Mouse (Mus musculus) embryo, embryonic 11 days (tissue): ENCODE measurements around the gene Macrod2.
A peak's percentile ranks its signal among the peaks of the same experiment; 100 is the strongest.

ENCODE experiments used
- DNase-seq: peaks from one replicate; pipeline ENCODE4 v3.0.0-alpha.2; 2015

The Macrod2 gene

DNA sequence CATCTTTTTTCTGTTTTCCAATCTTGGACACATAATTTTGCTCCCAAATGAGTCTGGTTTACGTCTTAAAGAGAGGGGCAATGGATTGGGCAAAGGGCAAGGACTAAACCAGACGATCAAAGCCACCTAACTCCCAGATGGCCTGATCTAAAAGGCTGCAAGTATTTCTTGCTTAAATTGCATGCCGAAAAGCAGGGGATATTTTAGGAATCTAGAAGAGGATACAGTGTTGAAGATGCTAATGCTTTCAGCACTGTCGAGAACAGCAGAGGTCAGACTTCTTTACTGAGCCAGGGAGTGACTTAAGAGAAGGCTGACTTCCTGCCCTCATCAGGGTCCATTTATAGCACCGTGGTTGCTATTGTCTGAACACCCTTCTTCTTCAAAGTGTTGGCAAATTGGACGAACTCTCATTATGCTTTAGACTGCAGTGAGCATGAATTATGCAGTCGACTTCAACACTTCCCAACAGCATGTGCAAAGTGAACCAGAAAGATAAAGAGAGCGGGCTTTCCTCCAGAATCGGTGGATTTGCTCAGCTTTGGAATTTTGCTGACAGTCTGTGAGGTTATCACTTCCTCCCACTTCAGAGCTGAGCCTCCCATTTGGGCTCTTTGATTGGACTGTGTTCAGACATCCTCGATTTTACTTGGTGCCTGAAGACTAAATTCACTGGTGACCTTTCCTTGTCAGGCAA lies 1481.2 kb downstream of the Macrod2 start:
- DNase-seq = peak; percentile 13

DNA sequence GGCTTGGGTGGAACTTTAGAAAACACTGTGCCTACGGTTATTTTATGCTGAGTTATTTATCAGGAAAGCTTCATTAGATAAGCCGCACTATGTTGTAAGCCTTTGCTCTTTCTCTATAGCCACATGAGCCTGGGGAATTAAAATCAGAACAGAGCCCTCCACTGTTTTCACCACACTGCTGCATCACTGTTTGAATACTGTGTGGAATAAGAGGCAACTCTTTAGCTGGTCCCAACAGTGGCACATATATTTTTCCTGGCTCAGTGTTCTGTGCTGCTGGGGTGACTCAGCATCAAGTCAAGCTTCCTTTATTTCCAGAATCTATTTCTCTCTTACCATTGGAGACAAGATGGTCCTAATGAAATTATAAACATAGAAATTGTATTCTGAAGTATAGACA lies 1481.8 kb downstream of the Macrod2 start:
- DNase-seq = no peak

GRCm38 (mm10) chr2:141878473-141878872 lies 1483.4 kb downstream of the Macrod2 start:
- DNase-seq = no peak

DNA sequence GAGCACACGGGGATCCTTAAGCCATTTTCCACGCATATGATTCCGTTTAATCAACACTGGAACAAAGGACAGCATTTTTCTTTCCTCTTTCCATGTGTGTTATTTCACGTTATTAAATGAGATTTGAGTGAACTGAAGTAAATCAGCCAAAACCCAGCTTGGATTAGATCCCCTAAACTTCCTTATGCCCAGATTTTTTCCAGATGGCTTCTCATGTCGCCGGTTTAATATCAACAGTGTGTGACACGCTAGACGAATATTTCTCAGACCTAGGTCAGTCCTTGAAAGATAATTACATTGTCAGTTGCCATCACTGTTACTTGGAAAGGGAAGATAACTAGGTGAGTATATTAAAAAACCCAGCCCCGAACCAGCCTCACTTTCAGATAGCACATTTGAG lies 1484.6 kb downstream of the Macrod2 start:
- peak; percentile 44 for DNase-seq

GRCm38 (mm10) chr2:141886694-141887474 lies 1491.8 kb downstream of the Macrod2 start:
- DNase-seq = peak; percentile 49

- no peak for DNase-seq
Measured at GRCm38 (mm10) chr2:141889497-141889896, 1494.4 kb downstream of the Macrod2 start.

DNA sequence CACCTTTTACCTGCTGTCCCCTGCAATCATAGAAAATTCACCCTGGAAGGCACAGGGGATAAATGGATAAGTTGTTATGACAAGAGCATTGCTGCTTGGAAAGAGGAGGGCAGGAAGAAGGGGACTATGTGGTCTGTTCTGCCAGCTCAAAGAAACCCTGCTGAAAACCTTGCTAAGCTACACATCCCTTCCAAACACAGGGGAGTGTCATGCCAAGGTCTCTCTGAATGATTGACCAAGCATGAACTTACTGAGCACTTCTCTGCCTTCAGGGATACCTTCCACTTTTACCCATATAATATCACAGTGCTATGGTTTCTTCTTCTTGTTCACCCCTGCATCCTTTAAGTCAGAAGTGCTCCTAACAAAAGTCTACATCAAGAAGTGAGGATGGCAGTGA lies 1502.8 kb downstream of the Macrod2 start:
- no peak for DNase-seq

DNA sequence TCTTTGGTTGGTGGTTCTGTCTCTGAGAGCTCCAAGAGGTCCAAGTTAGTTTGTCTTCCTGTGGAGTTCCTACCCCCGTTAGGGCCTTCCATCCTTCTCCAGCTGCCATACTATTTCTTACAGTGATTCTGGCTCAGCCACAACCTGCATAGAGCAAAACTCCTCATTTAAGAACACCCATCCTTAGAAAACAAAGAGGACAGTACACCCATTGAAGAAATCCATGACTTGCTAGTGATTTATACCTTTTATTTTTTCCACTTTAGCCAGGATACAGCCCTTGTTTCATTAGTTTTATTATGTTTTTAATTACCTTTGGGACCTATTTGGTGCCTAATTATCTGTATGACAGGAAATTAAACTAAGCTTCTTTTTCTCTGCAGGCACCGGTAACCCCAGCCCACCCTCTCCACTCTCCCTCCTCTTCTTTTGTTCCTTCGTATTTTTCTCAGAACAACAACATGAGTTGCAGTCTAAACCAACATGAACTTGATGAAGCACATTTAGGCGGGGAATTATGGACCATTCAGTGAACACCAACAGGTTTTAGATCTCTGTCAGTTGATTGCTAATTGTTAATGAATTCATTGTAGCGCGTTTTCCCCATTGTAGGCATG lies 1516.8 kb downstream of the Macrod2 start:
- DNase-seq = no peak

DNA sequence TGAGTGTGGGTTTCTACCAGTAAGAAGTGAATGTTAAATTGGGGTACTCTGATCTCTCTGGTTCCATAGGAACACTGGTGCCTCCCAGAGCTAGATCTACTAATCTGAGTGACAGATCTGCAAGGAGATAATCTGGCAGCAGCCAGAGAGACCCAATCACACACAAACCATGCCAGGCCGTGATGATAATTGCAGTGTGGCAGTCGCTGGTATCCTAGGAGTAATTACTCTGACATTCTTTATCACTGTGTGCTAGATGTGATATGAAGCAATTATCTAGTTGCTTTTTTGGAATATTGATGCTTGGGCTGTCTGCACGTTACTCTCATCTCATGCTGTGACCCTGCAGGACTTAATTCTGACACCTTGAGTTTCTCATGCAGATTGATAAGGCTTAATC lies 1518.4 kb downstream of the Macrod2 start:
- no peak for DNase-seq

DNA sequence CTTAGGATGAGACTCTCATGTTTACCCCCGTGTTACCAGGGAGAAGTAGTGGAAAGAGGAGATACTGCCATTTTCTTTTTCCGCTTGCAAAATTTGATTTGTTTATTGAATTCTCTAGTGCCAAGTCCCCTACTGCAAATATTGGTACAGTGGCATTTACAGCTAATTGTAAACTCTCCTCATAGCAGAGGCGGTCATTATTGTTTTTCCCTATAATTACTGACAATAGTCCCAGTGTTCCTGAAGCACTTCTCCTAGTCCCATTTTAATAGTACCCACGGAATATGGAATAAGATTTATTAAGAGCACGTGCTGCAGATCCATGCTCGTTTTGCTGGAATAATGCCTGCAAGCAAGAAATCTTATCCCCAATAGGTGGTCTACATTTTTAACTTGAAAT lies 1518.8 kb downstream of the Macrod2 start:
- DNase-seq = no peak

DNA sequence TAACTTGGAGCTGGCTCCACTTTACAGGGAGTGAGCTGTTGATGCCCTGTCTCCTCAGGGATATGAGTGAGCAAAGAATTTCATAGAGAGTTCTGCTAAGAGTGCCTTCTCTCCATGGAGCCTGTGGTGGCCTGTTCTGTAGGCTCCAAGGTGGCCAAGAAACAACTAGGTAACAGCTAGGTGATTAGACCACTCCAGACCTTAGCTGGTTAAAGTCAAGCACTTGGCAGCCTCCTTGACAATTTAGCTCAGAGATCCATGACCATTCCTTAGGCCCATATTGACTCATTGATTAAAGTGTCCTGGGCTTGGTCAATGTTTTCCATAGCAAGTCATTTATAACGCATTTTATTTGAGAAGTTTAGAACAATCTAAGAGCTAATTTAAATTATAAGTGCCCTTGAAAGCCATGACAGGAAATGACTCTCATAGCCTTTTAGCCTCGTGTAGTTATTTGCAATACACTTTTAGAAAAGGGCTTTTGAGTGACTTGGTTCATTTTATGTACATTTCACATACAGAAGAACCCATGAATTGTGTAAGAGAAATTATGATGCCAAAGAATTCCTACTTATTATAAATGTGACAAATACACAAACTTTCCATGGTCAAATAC lies 1525.4 kb downstream of the Macrod2 start:
- no peak for DNase-seq

DNA sequence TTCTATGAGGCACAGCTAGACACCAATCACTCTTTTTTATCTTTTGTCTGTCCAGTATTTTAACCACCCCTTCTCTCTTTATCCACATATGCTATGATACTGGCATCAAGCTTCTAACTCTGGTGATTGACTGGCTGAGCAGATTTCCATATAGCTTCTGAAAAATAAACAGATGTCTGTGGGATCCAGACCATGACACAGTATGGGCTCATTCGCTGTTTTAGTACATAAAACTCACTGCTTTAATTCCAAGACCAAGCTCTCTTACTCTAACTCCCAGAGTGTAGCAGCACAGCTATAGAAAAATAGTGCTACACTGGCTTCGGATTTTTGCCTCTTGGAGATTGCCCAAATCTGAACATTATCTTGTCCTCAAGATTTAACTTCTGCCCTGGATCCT lies 1540.0 kb downstream of the Macrod2 start:
- DNase-seq = no peak

DNA sequence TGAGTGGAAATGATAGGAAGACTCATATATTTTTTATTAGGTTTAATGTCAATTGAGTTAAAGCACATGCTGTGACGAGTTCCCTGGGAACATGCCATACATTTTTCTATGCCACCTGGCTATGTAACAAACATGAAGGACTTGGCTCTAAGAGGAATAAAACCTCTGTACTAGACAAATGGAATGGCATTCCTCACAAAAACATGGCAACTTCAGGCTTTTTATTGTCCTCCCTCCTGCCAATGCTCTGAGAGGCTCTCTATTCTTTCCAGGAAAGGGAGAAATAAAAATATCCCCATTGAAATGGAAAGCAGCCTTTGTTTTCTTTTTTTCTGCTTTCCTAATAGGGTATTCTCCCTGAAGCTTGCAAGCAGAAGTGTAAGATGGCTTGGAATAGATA lies 1559.7 kb downstream of the Macrod2 start:
- peak; percentile 2 for DNase-seq

DNA sequence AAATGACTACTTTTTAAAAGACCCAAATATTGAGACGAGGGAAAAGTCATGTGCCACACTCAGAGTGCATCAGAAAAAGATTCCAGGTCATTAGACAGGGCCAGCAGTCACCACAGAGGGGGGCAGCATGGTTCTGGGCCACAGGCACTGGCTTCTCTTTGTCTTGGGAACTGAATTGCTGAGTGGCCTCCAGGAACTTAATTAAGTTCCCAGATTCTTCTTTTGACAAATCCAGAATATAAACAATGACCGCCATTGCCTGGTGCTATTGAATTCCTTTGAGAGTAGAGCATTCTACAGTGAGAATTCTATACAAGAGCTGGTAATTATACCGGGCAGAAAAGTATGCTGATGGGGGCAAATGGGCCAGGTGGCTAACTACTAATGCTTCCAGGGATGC lies 1560.1 kb downstream of the Macrod2 start:
- peak; percentile 42 for DNase-seq

DNA sequence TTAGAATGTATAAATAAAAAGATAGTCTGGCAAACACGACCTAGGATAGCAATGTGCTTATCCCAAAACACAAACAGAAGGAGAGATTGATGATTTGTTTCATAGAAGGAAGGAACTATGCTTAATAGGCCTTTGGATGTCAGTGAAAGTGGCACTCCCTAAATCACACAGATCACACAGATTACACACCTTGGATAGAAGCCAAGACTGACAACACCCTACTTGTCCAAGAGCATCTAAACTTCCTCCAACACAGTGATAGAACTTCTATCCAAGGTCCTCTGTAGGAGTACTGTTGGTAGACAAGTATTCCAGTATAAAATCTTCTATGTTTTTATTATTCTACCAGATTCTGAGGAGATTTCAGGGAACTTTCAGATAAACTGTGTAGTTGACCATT lies 1567.8 kb downstream of the Macrod2 start:
- no peak for DNase-seq

DNA sequence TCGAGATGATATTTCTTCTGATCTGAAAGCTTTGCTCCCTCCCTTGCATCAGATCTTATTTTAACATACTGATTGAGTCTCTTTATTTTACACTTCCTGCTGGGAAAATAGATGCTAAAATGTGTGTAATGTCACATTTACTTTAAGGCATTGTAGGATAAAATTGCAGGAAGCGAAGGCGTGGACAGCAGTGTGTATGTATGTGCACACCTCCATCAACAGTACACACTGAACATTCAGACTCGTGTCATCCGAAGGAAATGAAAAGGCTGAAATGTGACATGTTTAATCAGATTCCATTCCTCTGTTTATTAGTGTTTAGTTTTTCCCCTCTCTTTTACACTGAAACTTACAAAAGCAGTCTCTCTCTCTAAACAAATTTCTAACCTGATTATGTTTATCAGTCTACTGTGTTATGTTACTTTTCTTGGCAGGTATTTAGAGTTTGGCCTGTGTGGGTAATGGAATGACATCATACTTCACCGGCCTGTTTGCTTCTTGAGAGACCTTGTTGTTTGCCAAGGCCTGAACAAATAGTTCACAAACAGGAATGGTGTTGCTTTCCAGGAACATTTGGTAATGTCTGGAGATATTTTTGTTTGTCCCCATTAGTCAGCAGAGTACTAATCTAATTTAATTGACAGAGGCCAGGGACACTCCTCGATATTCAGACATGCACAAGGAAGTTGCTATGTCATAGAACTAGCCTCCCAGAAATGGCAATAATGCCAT lies 1588.7 kb downstream of the Macrod2 start:
- no peak for DNase-seq

- no peak for DNase-seq
Measured at GRCm38 (mm10) chr2:141998901-141999300, 1603.8 kb downstream of the Macrod2 start.

DNA sequence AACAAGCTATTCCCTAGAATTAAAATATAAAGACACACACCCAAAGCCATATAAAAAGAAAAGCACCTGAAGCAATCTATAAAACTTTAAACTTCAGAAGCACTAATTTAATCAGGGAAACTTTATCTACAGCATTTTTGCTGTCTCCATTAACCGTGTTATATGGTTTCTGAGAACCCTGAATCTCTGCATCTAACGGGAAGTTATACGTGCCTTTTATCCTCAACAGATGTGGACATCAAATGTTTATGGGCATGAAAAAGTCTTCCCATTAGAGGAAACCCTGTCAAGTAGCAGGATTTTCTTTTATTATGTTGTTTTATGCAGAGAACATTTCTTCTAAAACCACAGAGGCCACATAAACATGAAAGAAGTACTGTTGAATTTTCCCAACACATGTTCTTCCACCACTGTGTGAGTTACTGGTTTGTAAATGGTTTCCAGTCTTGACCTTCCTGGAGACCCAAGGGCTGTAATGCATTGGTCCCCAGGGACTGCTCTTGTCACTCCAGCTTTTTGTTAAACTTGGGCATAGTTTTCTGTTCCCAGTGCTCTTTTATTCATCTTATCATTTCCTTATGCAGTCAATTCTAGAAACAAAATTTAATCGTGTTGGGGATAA lies 1629.5 kb downstream of the Macrod2 start:
- peak; percentile 56 for DNase-seq

DNA sequence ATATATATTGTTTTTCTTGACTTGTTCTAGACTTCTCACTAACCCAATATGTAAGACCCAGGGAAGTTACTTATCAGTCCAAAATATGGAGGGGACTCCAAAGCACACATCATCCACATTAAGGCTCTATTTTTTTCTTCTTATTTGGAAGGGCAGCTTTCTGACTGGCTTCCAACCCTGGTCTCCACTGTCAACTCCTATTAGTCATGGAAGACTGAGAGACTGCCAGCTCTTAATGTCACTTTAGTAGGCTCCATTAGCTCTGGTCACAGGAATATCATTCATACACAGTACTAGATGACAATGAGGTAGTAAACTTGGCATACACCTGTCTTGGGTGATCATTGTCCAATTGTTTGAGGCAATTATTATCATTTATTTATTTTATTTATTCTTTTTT lies 1631.6 kb downstream of the Macrod2 start:
- no peak for DNase-seq

DNA sequence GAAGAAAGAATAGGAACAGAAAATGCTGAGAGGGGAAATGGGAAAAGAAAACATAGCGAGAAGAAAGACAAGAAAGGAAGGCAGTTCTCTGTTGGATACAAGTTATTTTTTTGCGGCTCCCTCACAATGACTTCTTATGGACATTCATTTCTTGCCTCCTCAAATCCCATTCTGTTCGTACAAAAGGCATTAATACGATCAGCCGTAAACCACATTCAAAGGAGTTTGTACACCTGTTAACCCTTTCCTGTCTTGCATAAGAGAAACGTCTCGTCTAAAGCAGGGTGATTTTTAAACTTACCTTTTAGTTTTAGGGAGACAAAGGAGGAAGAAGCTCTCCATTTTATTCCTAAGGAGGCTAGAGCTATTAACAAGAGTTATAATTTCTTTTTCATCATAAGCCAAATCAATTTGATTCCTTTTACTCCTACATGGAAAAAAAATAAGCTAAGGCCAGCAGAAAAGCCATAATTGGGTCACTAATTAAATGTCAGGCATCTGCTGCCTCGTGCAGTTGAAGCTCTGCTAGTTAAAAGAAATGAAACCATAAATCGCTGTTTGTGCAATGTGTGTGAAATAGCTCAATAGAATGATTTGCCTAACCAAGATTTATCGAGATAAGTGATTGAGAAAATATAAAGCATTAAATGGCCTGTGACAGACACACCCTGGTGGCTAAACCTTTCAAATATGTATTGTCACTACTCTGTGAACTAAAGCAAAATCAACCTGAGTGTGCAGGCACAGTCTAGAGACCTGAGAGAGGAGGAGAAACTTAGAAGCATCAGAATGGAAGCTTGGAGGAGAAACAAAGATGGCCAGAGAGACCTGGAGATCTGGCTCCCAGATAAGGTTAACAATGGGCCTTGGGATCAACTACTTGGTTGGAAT lies 1635.9 kb downstream of the Macrod2 start:
- DNase-seq = peak; percentile 12

GRCm38 (mm10) chr2:142055576-142055975 lies 1660.5 kb downstream of the Macrod2 start:
- DNase-seq = no peak
